Mouse (Mus musculus) right cerebral cortex, postnatal 14 days (tissue): ENCODE data around the gene Chd8.
"Not testable (repeated sequence)": the region's sequence is repeated elsewhere in the genome, so short reads cannot be mapped to it uniquely, and the experiment has no call there.

Experiments used
- DNase-seq: peaks from one replicate; pipeline ENCODE4 v3.0.0; 2022

Chd8 gene

DNA sequence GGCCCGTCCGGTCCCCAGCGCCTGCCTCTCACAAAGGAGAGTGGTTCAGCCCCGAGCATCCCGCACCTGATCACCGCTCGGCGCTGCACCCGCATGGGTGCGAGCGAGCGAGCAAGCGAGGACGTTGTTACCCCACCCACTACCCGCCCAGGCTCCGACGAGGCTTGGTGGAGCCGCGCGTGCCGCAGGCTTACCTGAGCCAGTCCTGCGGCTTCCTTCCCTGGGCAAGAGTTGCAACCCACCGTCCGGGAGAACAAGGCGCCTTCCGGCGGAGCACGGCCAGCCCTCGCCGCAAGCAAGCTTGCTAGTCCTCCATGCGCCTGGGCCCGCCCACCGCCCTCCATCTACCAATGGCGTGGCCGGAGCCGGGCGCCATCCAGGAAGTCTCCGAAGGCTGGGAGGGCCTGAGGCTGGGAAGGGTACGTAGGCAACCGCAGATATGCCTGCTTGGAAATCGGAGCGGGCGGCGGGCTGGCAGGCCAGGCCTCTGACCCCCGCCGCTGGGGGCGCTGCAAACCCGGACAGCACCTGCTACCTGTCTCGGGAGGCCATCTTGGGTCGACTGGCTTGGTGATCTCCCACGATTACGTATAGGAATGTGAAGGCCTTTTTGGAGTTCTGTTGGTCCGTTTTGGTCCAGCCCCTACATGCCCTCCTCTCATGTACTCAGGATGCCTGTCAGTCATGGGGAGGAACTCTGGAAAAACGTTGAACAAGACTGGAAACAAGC, at the start of gene Chd8:
Gene Chd8 (minus strand): TSS at position 297 of the 730 bp plus-strand sequence.
- DNase-seq: peak; percentile 97

DNA sequence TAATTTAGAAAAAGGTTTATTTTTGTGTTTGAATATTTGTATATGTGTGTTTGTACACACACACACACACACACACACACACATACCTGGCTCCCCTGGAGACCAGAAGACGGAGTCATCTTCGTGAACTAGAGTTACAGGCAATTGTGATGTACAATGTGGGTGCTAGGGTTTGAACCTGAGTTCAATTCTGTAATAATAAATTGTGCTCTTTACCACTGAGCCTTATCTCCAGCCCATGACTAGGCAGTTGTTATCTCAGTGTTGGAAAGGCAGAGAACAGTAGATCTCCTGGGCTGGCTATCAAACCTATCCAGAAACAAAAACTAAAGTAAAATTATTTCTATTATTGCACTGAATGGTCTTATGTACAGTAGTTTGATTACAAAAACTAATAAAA, 48.5 kb upstream of the Chd8 start:
- no peak for DNase-seq

DNA sequence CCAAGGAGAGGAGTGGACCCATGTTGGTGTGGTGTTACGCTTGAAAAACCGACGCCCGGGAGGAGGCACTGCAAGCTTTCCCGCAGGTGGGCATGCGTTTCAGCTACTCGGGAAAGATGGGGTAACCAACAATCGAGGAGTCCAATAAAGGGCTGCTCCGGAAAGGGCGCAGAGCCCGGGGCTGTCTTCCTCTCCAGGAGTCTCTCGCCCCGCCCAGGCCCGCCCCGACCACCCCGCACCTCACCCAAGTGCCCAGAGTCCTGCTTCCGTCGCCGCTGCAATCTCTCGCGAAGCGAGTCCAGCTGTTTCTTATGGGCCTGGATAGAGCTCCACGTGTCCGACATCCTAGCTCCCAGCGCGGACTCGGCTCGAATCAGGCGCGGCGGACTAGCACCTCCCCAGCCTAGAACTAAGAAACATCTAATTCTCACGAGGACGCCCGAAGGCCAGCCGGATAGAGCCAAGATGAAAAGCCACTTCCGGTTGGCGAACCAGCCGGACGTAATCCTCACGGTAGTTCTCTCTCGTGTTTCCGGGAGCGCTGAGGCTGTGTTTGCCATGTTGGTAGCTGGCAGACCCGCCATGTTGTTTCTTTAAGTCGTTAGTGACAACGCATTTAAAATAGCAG, 47.2 kb upstream of the Chd8 start, which contains the start of gene Mettl3:
Gene Mettl3 (minus strand): TSS at position 485 of the 628 bp plus-strand sequence.
- peak; percentile 89 for DNase-seq

DNA sequence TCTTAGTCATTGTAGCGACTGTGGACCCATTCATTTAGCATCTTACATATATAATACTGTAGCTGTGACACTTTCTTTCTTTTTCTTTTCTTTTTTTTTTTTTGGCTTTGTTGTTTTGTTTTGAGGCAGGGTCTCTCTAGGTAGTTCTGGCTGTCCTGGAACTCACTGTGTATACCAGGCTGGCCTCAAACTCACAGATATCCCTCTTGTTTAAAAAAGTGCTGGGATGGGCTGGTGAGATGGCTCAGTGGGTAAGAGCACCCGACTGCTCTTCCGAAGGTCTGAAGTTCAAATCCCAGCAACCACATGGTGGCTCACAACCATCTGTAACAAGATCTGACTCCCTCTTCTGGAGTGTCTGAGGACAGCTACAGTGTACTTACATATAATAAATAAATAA, 45.9 kb upstream of the Chd8 start:
- DNase-seq: not testable (repeated sequence)

DNA sequence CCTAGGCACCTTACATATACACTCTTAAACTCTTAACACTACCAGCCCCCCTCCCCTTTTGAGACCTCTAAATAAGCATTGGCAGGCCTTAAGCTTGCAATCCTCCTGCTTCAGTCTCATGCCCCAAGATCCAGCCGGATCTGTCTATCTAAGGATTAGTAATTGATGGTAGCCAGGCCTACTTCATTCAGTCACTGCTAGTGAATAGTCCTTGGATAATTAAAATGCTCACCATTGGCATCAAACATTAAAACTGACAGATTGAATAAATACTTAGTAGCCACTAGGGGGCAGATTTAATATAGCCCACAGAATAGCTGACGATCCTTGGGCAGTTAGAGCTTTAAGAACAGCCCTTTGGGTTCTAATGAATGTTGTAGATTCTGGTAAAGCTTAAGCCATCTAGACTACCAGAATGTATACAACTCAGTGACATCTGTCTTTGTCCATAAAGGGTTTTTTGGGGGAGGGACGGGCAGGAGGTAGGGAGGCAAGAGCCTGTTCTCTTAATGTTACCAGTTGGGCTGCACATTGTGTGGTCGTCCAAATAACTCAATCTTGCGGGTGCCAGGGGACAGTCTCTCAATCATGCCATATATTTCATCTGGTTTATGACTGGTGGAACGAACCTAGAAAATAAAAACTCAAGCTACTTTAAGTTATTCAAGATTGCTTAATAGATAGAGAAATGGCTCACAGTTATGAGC, 38.1 kb upstream of the Chd8 start:
- no peak for DNase-seq

DNA sequence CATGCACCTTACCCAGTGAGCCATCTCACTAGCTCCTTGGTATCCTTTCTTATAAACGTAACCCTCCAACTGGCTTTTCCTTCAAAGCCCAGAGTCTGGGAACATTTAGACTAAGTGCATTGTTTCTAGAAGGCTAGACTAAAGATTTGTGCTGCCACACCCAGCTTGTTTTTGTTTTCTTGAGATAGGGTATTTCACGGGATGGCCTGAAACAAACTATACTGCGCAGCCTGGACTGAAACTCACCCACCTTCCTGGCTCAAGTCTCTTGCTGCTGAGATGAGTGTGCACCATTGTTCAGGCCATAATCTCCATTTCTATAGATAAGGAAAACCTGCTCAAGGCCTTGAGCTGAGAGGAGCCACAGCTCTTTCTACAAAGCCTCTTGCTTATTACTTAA, 26.6 kb upstream of the Chd8 start:
- no peak for DNase-seq

DNA sequence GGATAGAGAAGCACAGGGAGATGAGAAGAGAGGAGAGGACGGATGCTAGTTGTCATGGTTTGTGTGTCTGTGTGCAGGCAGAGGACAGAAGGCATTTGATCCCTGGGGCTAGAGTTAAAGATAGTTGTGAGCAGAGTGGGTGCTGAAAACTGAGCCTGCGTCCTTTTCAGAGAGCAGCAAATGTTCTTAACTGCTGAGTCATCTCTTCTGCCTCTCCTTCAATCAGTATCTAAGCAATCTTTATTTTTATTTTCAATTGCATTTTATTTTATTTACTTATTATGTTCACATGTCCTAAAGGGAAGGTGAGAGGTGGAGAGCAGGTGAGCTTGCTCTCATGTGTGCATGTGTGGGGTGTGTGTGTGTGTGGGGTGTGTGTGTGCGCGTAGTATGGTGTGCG, 26.0 kb upstream of the Chd8 start:
- no peak for DNase-seq

DNA sequence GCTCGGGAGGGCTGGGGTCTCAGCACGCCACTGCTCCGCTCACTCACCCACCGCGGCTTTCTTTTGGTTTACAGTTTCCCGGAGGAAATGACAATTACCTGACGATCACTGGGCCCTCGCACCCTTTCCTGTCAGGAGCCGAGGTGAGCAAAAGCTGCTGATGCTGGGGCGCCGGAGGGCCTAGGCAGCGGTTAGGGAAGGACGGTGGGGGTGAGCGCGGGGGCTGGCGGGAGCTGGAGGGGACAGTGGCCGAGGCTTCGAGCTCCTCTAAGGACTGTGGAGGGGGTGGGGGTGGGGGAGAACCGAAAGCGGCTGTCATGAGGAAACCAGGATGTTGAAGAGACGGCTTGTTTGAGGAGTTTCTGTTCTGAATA, 22.2 kb upstream of the Chd8 start:
- DNase-seq: peak; percentile 35

DNA sequence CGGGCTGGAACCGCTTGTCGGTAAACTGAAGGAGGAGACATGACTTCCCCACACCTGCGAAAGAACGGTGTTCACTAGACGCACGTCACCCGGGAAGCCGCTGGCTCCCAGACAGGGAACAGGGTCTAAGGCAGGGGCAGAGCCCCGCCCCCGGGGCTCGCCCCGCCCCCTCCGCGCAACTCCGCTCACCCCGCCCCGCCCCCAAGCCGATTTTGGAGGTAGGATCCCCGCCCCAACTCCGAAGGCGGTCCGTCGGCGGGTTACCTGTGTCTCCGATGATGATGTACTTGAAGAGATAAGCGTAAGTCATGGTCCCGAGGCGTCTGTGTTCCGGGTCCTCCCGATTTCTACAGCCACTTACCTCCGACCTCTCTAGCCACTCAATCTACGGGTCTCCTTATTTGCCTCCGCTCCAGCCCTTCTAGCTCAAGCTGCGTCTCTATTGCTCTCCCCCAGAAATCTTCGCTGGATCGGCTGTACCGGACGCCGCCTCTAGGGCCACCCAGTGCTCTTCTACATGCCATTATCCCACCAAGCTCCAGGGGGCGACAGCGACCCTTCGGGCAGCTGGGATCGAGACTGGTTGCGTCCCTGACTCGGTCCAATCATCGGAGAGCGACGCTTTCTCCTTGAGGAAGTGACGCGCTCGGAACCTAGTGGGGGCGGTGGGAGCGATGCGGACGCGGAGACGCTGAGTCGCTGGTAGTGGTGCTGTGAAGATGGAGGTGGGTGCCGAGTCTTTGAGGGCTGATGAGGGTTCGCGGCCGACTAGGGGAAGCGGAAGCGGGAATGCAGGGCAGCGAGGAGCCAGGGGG, 21.6 kb upstream of the Chd8 start, which contains the start of the genes Tox4 and Rab2b:
Gene Tox4 (plus strand): TSS at position 215 of the 815 bp plus-strand sequence.
Gene Rab2b (minus strand): TSS at position 614 of the 815 bp plus-strand sequence.
- DNase-seq: peak; percentile 97

DNA sequence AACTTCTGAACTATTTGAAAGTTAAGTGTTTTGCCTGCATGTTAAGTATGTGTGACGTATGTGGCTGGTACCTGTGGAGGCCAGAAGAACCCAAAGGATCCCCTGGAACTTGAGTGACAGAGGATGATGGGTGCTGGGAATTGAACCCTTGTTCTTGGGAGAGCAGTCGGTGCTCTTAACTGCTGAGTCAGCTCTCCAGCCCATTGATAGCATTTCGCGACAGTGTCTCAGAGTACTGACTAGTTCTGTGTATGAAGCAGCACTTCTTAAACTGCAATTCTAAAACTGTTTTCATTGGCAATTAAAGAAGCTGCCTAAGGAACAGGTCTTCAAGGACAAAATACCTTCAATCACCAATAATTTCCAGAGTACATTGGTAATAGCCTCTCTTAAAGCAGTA, 19.6 kb upstream of the Chd8 start:
- DNase-seq: no peak

DNA sequence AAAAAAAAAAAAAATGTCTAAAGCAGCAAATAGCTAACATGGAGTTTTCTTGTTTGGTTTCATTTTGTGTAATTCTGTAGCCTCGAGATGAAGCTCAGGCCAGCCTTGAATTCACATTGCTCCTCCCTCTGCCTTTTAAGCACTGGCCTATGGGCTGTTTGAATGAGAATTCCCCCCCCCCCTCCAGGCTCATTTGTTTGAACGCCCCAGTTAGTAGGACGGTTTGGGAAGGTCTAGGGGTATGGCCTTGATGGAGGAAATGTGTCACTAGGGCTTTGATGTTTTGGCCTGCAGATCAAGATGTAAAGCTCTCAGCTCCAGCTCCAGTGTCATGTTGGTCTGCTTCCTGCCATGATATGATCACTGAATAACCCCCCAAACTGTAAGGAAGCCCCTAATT, 15.2 kb upstream of the Chd8 start:
- DNase-seq: no peak

DNA sequence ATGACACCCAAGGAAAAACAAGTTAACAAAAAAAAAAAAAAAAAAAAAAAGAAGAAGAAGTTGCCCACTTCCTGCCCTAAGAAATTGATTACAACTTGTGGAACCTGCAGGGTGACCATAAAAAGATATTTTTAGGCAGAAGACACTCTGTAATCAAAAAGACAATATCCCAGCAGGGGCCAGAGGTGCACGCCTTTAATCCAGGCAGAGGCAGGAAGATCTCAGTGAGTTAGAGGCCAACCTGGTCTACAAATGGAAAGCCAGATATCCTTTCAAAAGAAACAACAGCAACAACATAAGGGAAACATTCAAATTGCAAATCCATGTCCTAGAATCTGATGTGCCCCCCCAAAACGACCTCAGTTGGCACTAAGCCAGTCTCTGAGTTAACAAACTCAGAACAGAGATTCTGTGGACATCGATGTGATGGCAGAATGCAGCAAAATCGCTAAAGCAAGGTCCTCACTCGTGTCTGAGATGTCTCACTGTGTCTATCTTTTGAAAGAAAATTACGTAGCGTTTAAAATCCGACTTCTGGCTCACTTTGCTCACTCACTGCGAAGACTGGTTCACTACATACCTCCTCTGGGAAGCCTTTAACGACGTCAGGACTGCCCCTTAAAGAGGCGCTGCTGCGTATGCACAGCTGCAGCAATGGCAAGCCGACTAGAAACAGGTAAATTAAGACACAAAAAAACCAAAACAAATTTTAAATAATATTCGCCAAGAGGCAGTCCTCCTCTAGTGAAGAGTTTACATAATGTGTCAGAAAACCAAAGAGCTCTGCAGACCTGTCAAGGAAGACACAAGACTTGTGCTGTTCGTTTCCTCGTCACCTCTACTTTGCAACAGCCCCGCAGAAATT, 1.0 kb downstream of the Chd8 start:
- no peak for DNase-seq

DNA sequence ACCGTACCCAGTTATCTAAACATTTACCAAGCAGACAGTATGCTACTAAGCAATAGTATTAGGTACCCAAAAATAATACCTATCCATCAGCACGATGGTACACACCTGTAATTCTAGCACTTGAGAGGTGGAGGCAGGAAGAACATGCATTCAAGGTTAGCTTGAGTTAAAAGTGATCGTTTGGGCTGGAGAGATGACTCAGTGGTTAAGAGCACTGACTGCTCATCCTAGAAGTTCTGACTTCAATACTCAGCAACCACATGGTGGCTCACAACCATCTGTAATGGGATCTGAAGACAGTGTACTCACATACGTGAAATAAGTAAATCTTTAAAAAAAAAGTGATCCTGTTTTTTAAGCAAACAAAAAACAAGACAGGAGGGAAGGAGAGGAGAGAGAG, 11.5 kb downstream of the Chd8 start:
- no peak for DNase-seq

DNA sequence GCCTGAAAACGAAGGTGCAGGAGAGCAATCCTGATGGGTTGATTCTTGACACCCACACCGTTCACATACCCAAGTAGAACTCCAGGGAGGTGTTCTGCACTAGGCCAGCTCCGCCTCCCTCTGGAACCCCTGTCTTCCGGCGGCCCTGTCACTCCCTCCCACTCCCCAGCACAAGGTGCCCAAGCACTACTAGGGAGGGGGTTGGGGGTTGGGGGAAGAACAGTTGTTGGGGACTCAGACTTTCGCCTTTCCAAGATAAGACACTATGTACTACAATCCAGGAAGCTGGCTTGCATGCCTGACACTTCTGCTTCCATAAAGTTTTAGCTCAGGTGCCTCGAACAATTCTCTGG, 12.9 kb downstream of the Chd8 start:
- no peak for DNase-seq

DNA sequence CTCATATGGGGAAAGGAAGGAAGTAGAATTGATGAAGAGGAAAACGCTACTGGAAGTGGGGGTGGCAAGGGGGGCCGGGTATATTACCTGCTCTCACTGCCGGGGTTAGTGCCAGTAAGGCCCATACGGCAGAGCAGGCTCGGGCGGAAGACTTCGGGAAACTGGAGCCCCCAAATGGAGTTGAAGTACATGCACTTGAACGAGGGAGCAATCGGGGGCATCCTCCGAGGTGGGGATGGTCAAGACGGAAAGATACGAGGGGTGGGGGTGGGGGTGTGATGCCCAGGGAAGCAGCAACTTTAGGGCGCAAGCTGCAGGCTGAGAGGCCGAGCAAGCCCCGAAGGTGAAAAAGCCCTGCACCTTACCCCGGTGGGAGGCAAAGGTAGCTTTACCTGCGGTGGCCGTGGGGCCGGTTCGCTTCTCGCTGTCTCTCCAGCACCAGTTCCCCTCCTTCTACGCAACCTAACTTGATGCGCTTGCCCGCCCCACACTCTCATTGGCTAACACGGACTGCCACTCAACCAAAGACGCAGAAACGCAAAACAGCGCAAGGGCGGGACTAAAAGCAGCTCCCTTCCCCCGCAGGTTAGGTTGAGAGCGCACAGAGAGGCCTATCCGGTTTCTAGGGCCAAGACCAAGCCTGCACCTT, 13.4 kb downstream of the Chd8 start:
- peak; percentile 99 for DNase-seq

DNA sequence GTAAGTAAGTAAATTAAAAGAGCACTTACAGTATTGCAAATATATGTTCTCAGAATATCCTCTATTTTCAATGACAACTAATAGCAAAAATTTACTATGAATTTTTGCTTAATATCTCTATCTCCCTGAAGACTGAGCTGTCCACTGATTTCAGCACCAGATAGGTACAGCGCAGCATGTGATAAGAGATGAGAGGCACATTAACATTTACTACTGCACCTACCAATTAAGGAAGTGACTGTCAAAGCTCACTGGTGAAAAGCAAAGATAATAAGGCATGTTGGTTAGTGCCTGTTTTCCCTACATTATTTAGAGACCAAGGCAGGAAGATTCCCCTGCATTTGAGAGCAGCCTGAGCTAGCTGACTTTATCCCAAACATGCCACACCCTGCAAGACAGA, 21.4 kb downstream of the Chd8 start:
- no peak for DNase-seq

DNA sequence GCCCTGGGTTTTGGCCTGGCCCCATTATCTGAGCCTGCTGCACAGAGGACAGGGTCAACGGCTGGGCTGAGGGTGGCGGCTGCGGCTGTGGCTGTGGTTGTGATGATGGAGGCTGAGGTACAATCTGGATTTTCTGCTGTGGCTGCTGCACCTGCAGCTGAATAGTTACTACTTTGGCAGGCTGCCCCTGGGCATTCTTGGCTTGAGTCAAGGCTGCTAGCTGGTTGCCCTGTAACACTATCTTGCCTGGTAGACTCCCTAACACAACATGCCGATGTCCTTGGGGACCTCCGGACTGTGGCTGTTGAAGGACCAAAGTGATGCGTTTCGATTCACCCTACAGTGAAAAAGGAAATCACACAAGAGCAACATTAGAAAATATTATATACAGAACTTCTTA, 22.4 kb downstream of the Chd8 start:
- DNase-seq: no peak

DNA sequence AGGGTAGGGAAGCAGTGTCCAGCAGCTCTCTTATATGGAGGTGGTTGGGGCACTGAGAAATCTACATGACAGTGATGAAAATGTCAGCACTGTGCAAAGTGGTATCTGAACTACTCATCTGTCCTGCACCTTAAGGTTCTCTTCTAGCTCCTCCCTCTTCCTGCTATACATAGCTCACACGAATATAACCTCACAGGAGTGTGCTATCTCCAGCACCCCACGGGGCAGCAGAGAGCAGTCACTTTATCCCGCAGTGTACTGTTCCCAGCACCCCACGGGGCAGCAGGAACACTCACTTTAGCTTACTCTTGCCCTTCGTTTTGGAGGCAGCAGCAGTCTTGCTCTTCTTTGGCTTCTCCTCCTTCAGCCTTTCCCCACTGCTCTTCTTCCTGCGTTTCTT, 25.3 kb downstream of the Chd8 start:
- no peak for DNase-seq

DNA sequence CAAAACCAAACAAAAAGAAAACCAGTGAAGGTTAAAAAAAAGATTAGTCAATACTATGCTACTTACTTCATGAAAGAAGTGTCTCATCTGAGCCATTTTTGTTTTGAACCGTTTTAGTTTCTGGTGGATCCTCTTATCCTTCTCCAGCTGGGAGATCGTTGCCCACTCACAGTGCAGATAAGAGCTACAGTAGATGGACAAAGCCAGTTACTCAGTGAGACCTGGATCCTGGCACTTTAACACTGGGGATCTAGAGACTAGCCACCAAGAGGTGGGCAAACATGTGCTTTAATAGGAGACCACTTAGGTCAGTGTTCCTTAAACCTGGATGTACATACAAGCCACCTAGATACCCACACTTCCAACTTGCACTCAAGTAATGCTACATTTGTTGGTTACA, 31.6 kb downstream of the Chd8 start:
- DNase-seq: no peak

DNA sequence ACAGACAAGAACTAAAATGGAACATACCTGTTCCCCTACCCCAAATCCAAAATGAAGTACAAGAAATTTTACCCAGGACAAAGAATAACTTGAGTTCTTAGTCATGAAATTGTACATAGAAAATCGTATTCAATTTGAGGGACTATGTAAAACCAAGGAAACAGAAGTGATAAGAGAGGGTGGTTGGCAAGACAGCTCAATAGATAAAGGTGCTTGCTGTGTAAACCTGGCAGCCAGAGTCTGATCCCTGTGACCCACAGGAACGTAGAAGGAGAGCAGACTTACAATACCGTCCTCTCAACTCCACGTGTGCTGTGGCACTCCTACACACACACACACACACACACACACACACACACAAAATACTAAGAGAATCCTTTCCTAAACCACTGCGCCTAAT, 40.3 kb downstream of the Chd8 start:
- no peak for DNase-seq

DNA sequence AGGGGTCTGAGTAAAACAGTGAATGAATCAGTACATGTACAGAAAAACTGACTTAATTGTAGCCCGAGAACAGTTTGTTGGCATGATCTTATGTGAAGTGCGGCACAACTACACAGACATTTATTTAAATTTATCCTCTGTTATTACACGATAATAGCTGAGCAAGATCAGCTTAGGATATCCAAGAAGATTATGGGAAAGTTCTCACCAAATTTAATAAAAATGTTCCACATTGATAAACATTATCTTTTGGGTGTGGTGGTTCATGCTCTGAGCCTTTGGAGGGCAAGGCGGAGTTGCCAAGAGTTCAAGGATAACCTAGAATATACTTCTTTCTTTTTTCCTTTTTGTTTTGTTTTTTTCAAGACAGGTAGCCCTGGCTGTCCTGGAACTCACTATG, 58.2 kb downstream of the Chd8 start:
- no peak for DNase-seq

DNA sequence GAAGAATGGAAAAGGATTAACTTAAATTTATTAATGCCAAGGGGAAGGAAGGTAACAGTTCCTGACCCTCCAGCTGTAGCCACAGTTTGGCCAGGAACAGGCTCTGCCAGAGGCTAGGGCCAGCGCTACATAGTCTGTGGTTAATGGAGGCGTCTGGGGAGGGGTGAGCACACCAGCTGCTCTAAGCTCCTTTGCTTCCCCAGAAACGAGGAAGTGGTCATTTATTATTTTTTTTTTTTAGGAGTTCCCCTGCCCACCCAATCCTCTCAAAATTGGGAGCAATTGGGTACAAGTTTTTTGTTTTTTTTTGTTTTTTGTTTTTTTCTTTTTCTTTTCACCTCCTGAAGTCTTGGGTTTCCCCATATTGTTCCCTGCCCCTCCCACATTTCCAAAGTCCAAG, 59.4 kb downstream of the Chd8 start:
- no peak for DNase-seq
